Mouse (Mus musculus) ES-Bruce4 (cell line): ENCODE measurements around the gene Krtap3-1. TPM values are rescaled to one million over a fixed set of nuclear protein-coding genes. Genes with fewer than 3 reads are reported as not detected.

Experiments
- H3K27ac ChIP-seq: 2 replicates; pipeline ENCODE4 v1.5.1; 2012; ENCODE audit warnings: low read length, inconsistent platforms; ENCODE audit not compliant: insufficient read depth
- H3K27me3 ChIP-seq: 2 replicates; pipeline ENCODE4 v1.6.1; 2012; ENCODE audit warnings: mild to moderate bottlenecking, low read length, inconsistent platforms; ENCODE audit not compliant: control insufficient read depth, poor library complexity, insufficient read depth, severe bottlenecking
- H3K36me3 ChIP-seq: 2 replicates; pipeline ENCODE4 v1.6.1; 2012; ENCODE audit warnings: inconsistent platforms, mild to moderate bottlenecking, low read length, moderate library complexity; ENCODE audit not compliant: control insufficient read depth, poor library complexity, insufficient read depth, severe bottlenecking
- H3K4me1 ChIP-seq: one replicate; pipeline ENCODE4 v1.8.1; 2011; ENCODE audit warnings: low read length; ENCODE audit not compliant: control insufficient read depth, insufficient read depth
- H3K4me3 ChIP-seq: 2 replicates; pipeline ENCODE4 v1.5.1; 2011; ENCODE audit warnings: low read depth, mild to moderate bottlenecking, low read length
- H3K9ac ChIP-seq: 2 replicates; pipeline ENCODE4 v1.6.1; 2012; ENCODE audit warnings: low read depth, mild to moderate bottlenecking, inconsistent platforms; ENCODE audit not compliant: poor library complexity, severe bottlenecking
- H3K9me3 ChIP-seq: replicated peaks from 2 replicates; pipeline ENCODE4 v1.6.1; 2012; ENCODE audit warnings: mild to moderate bottlenecking, low read length, inconsistent platforms; ENCODE audit not compliant: control insufficient read depth, poor library complexity, insufficient read depth, severe bottlenecking
- CTCF ChIP-seq: IDR thresholded peaks from one replicate; pipeline ENCODE4 v1.8.1; 2011; ENCODE audit warnings: low read depth, low read length
- EP300 ChIP-seq: IDR thresholded peaks from 2 replicates; pipeline ENCODE4 v1.6.1; 2011; ENCODE audit warnings: low read depth, low read length; ENCODE audit not compliant: insufficient read depth
- POLR2A ChIP-seq: IDR thresholded peaks from one replicate; pipeline ENCODE4 v1.8.1; 2011; ENCODE audit warnings: low read length; ENCODE audit not compliant: insufficient read depth
- polyA plus RNA-seq: library from polyadenylated mRNA; stranded (reverse); fragments of >200 nt; gene quantifications from 2 replicates; pipeline ENCODE4 v1.2.4, GENCODE M21; 2011; ENCODE audit warnings: low read depth; ENCODE audit not compliant: missing spikeins, insufficient read depth, insufficient read length

The Krtap3-1 gene
- polyA plus RNA-seq, 1 experiment: not detected

DNA sequence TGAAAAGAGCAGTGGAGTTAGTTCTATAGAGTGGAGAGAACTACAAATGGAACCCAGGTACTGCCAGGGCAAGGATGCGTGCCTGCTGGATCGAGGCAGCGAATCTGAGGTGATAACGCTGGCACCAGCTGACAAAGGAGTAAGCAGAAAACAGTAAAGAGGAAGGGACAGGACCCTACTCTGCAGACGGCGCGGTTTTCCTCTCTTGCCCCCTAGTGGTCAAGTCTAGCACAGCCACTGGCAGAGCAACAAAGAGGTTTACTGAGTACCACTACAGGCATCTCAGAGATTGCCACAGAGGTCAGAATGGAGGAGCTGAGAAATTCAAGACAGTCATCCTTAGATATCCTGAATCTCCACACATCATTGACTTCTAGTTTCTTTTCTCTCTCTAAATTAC, 7.7 kb upstream of the Krtap3-1 start:
- Histone ChIP-seq H3K9ac (no peak overlapping the region), H3K4me3 (no peak overlapping the region), H3K9me3 (no peaks in the 10 kb centered on the region), H3K27me3 (no peaks in the 10 kb centered on the region), H3K36me3 (no peaks in the 10 kb centered on the region), H3K4me1 (no peaks in the 10 kb centered on the region), H3K27ac (no peak overlapping the region)
- TF ChIP-seq CTCF: peak; percentile 73
- no peak for TF ChIP-seq POLR2A

GRCm38 (mm10) chr11:99573164-99573563, 6.7 kb upstream of the Krtap3-1 start:
- H3K36me3 ChIP-seq: no peaks in the 10 kb centered on the region
- no peaks in the 10 kb centered on the region for H3K9me3 ChIP-seq
- no peak overlapping the region for H3K4me3 ChIP-seq
- H3K9ac ChIP-seq: no peak overlapping the region
- H3K27ac ChIP-seq: no peak overlapping the region
- H3K4me1 ChIP-seq: no peaks in the 10 kb centered on the region
- H3K27me3 ChIP-seq: no peaks in the 10 kb centered on the region
- TF ChIP-seq CTCF (no peak), EP300 (no peak), POLR2A (no peak)

- no peak for TF ChIP-seq EP300
- no peak for TF ChIP-seq CTCF
- TF ChIP-seq POLR2A: no peak
- H3K27ac ChIP-seq: no peak overlapping the region
- no peaks in the 10 kb centered on the region for H3K9me3 ChIP-seq
- H3K9ac ChIP-seq: no peak overlapping the region
- no peaks in the 10 kb centered on the region for H3K4me1 ChIP-seq
- no peaks in the 10 kb centered on the region for H3K36me3 ChIP-seq
- H3K4me3 ChIP-seq: no peak overlapping the region
- no peaks in the 10 kb centered on the region for H3K27me3 ChIP-seq
Measured at GRCm38 (mm10) chr11:99562580-99562979, 3.9 kb downstream of the Krtap3-1 start.

GRCm38 (mm10) chr11:99559366-99559765, 7.1 kb downstream of the Krtap3-1 start, which contains the start of gene Gm11939:
TSS of gene Gm11939 (minus strand) at chr11:99559466.
- no peak within 1 kb of the TSS for H3K27ac ChIP-seq

GRCm38 (mm10) chr11:99557976-99558745, 8.3 kb downstream of the Krtap3-1 start:
- no peak overlapping the region for H3K27ac ChIP-seq
- H3K9me3 ChIP-seq: no peaks in the 10 kb centered on the region
- H3K27me3 ChIP-seq: no peaks in the 10 kb centered on the region
- no peak overlapping the region for H3K9ac ChIP-seq
- H3K36me3 ChIP-seq: no peaks in the 10 kb centered on the region
- H3K4me1 ChIP-seq: no peaks in the 10 kb centered on the region
- H3K4me3 ChIP-seq: no peak overlapping the region
- TF ChIP-seq POLR2A (no peak), EP300 (no peak), CTCF (no peak)

More at GRCm38 (mm10) chr11:99559366-99559765, 7.1 kb downstream of the Krtap3-1 start, which contains the start of gene Gm11939:
- TF ChIP-seq CTCF (no peak), EP300 (no peak), POLR2A (no peak)
- H3K4me1 ChIP-seq: no peaks in the 10 kb centered on the region
- no peak within 1 kb of the TSS for H3K9ac ChIP-seq
- no peak within 1 kb of the TSS for H3K4me3 ChIP-seq
- H3K9me3 ChIP-seq: no peaks in the 10 kb centered on the region
- H3K36me3 ChIP-seq: no peaks in the 10 kb centered on the region
- no peaks in the 10 kb centered on the region for H3K27me3 ChIP-seq

GRCm38 (mm10) chr11:99556753-99557152, 9.7 kb downstream of the Krtap3-1 start, which contains the start of gene Krtap3-2:
TSS of gene Krtap3-2 (minus strand) at chr11:99556853.
- Histone ChIP-seq H3K9me3 (no peaks in the 10 kb centered on the region), H3K9ac (no peak within 1 kb of the TSS), H3K4me1 (no peaks in the 10 kb centered on the region), H3K4me3 (no peak within 1 kb of the TSS), H3K27ac (no peak within 1 kb of the TSS), H3K36me3 (no peaks in the 10 kb centered on the region), H3K27me3 (no peaks in the 10 kb centered on the region)
- TF ChIP-seq POLR2A (no peak), CTCF (no peak), EP300 (no peak)
